Mouse (Mus musculus) midbrain, embryonic 10.5 days (tissue): ENCODE results near the gene Vstm2b. TPM values are rescaled to one million over a fixed set of nuclear protein-coding genes. Genes with fewer than 3 reads are reported as not detected.

Experiments
- DNase-seq: peaks from one replicate; pipeline ENCODE4 v3.0.0-alpha.2; 2017; ENCODE audit warnings: low spot score
- H3K27ac ChIP-seq: fragments of 300-500 bp; sonication (generic); replicated peaks from 2 replicates; pipeline ENCODE4 v1.5.1; 2016; ENCODE audit warnings: mild to moderate bottlenecking
- H3K27me3 ChIP-seq: fragments of 300-500 bp; sonication (generic); 2 replicates; pipeline ENCODE4 v1.6.1; 2016; ENCODE audit warnings: low read depth, mild to moderate bottlenecking; ENCODE audit not compliant: poor library complexity, severe bottlenecking
- H3K36me3 ChIP-seq: fragments of 300-500 bp; sonication (generic); 2 replicates; pipeline ENCODE4 v1.6.1; 2016; ENCODE audit warnings: mild to moderate bottlenecking, moderate library complexity
- H3K4me1 ChIP-seq: fragments of 300-500 bp; sonication (generic); 2 replicates; pipeline ENCODE4 v1.6.1; 2016
- H3K4me3 ChIP-seq: fragments of 300-500 bp; sonication (generic); 2 replicates; pipeline ENCODE4 v1.5.1; 2016; ENCODE audit warnings: mild to moderate bottlenecking, moderate library complexity
- H3K9me3 ChIP-seq: fragments of 300-500 bp; sonication (generic); replicated peaks from 2 replicates; pipeline ENCODE4 v1.6.1; 2016; ENCODE audit warnings: mild to moderate bottlenecking
- WGBS: fragments of 180-500 bp; shearing (Covaris S2); methylation state at CpG from one replicate; pipeline ENCODE4 v1.1.7; 2016; 5-methylcytosine and 5-hydroxymethylcytosine counted together
- polyA plus RNA-seq: library from polyadenylated mRNA; unstranded; fragments of >200 nt; fragmentation: Nextera tagmentation; extraction: Ambion mirVana; gene quantifications from 2 replicates; pipeline ENCODE4 v1.2.1, GENCODE M21; 2016

Gene Vstm2b
- polyA plus RNA-seq, 1 experiment from 2014 or later, result 7.3 TPM

DNA sequence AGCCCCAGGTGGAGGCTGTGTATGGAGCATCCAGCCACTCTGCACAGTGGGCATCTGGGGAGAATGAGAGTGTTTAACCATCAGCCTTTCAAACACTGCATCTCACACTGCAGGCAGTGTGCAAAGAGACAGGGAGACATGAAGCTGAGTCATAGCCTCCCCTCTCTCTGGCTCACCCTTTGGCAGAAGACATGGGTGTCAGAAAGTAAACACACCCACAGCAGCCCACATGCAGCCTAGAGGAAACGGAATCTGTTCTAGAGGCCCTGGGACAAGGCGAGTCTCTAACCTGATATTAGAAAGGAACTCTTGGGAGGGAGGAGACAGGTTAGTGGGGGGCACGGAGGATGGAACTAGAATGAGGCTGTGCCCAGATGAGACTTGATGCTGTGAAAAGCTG, 18.6 kb downstream of the Vstm2b start:
- no peak for DNase-seq
- Histone ChIP-seq H3K36me3 (peaks cover 5% of the 10 kb centered on the region), H3K27ac (no peak overlapping the region), H3K4me3 (no peak overlapping the region), H3K9me3 (no peaks in the 10 kb centered on the region), H3K4me1 (no peaks in the 10 kb centered on the region), H3K27me3 (no peaks in the 10 kb centered on the region)
- 82% methylated on average over 3 of the region's 3 CpGs for WGBS

- Histone ChIP-seq H3K4me1 (no peaks in the 10 kb centered on the region), H3K27ac (no peak overlapping the region), H3K4me3 (no peak overlapping the region), H3K27me3 (no peaks in the 10 kb centered on the region), H3K36me3 (peaks cover 8% of the 10 kb centered on the region), H3K9me3 (no peaks in the 10 kb centered on the region)
- 90% methylated on average over 2 of the region's 2 CpGs for WGBS
- no peak for DNase-seq
Measured at GRCm38 (mm10) chr7:40920118-40920517, 22.0 kb downstream of the Vstm2b start.

DNA sequence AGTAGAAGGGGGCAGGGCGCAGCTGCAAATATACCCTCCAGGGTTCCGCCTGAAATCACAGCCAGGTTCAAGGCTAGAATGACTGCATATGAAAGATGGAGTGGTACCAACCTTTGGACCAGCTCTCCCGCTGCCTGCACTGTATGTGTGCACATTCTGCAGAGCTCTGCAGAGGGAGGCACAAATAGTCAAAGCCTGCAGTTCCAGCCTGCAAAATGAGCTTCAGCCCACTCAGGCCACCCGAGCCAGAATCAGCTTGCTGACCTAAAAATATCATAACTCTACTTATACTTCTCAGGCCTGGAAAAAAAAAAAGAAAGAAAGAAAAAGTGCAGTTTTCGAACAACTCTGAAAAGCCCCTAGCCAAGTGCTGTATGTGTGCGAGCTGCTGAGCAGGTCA, 23.2 kb downstream of the Vstm2b start:
- WGBS, result 94% methylated on average over 6 of the region's 6 CpGs
- peaks cover 8% of the 10 kb centered on the region; the same call in 1 of the 2 replicates for H3K36me3 ChIP-seq
- H3K9me3 ChIP-seq, result no peaks in the 10 kb centered on the region
- H3K4me1 ChIP-seq, result no peaks in the 10 kb centered on the region
- no peak overlapping the region for H3K4me3 ChIP-seq
- H3K27me3 ChIP-seq, result no peaks in the 10 kb centered on the region
- DNase-seq, result no peak
- H3K27ac ChIP-seq, result no peak overlapping the region

DNA sequence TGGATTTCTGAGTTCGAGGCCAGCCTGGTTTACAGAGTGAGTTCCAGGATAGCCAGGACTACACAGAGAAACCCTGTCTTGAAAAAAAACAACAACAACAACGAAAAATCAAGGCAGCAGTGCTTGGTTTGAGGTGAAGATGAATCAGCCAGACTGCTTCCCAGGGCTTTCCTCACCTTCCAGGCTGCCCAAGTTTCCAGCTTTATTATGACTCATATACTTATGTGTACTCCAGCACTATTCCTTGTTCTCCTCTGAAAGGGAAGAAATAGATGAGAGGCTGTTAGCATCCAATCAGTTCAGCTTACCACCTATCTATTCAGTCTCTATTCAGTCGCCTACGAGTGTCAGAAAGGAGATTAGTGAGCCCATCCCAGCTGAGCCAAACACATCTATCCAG, 24.7 kb downstream of the Vstm2b start:
- Histone ChIP-seq H3K36me3 (peaks cover 8% of the 10 kb centered on the region; the same call in 1 of the 2 replicates), H3K27ac (no peak overlapping the region), H3K4me1 (no peaks in the 10 kb centered on the region), H3K9me3 (no peaks in the 10 kb centered on the region), H3K27me3 (no peaks in the 10 kb centered on the region), H3K4me3 (no peak overlapping the region)
- 81% methylated on average over 4 of the region's 4 CpGs for WGBS
- DNase-seq, result no peak

DNA sequence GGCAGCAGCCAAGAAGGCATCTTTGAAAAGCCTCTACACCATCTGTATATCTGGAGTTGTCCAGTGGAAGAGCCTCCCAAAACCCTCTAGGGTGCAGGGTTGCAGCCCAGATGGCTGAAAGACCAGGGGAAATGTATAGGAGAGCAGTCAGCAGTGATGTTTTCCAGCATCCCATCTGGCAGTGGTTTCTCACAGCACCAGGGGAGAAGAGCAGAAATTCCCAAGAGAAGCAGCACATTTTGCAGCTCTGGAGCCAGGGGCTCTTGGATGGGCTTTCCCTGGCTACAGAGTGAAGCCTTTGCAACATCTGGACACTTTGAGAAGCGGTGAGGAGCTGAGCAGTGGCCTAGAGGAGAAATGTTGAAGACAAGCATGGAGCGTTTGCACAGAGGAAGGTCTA, 30.3 kb downstream of the Vstm2b start:
- DNase-seq, result no peak
- Histone ChIP-seq H3K9me3 (no peaks in the 10 kb centered on the region), H3K27me3 (no peaks in the 10 kb centered on the region), H3K27ac (no peak overlapping the region), H3K36me3 (peaks cover 9% of the 10 kb centered on the region; the same call in 1 of the 2 replicates), H3K4me1 (no peaks in the 10 kb centered on the region), H3K4me3 (no peak overlapping the region)
- WGBS, result 93% methylated on average over 2 of the region's 2 CpGs

DNA sequence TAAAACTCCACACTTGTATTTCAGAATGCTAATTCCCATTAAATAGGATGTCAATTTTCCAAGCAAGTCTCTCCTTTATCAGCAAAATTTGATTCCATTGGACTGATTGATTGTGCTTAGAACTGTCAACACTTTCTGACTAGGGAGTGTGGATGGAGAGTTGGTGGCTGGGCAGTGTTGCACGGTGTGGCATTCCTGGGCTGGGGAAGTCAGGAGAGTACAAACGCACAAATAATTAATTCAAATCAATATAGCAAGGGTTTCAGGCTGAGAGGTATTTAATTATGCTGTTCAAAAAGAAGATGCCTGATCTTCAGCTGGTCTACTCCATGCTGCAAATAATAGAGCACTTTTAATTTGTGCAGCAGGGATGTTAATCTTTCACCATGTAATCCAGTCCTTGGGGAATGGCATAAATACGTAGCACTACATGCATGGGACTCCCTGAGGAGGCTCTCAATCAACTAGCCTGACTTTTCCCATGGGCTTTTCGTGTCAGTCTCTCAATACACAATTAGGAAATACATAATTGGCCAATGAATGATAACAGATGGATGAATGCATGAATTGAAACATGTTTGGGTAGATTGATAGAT, 38.6 kb downstream of the Vstm2b start:
- Histone ChIP-seq H3K4me1 (no peaks in the 10 kb centered on the region), H3K36me3 (no peaks in the 10 kb centered on the region), H3K27ac (no peak overlapping the region), H3K4me3 (no peak overlapping the region), H3K9me3 (no peaks in the 10 kb centered on the region), H3K27me3 (no peaks in the 10 kb centered on the region)
- DNase-seq, result no peak
- WGBS, result 81% methylated on average over 4 of the region's 4 CpGs

- Histone ChIP-seq H3K36me3 (no peaks in the 10 kb centered on the region), H3K4me3 (no peak overlapping the region), H3K27ac (no peak overlapping the region), H3K4me1 (no peaks in the 10 kb centered on the region), H3K27me3 (no peaks in the 10 kb centered on the region), H3K9me3 (no peaks in the 10 kb centered on the region)
- DNase-seq, result no peak
- 81% methylated on average over 1 of the region's 1 CpGs for WGBS
Measured at GRCm38 (mm10) chr7:40939371-40939770, 41.2 kb downstream of the Vstm2b start.

- H3K36me3 ChIP-seq, result no peaks in the 10 kb centered on the region
- no peaks in the 10 kb centered on the region for H3K27me3 ChIP-seq
- H3K9me3 ChIP-seq, result no peaks in the 10 kb centered on the region
- H3K4me3 ChIP-seq, result no peak overlapping the region
- WGBS, result 51% methylated on average over 3 of the region's 3 CpGs
- H3K27ac ChIP-seq, result no peak overlapping the region
- no peaks in the 10 kb centered on the region for H3K4me1 ChIP-seq
- DNase-seq, result peak; percentile 20
Measured at GRCm38 (mm10) chr7:40942233-40942935, 44.3 kb downstream of the Vstm2b start.

Other genes with a start within 250 kb of the Vstm2b start
- not detected in 2 replicates for gene 4930433I11Rik, start 89.2 kb downstream of the Vstm2b start, polyA plus RNA-seq
- not detected in 2 replicates for gene Gm4884, start 134.4 kb downstream of the Vstm2b start, polyA plus RNA-seq